Mouse (Mus musculus): ENCODE results near the gene Prr5. TPM values are rescaled to one million over a fixed set of nuclear protein-coding genes. Genes with fewer than 3 reads are reported as not detected.

The Prr5 gene
- total and polyA plus RNA-seq, 2 experiments from 2014 or later: 6.5 to 7.3 TPM

DNA sequence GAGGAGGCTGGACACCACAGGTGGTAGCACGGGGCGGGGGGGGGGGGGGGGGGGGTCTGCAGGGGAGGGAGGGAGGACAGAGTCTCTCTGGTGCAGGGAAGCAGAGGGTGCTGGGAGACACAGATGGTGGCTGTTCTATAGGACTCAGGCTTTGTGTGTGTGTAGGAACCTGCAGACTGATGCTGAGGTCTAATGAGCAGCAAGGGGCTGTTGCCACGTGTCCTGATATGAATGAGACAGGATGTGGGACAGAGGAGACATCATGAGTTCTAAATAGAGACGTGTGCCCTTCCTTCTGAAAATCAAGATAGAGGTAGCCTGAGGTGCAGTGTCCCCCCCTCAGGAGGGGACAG, 67.5 kb downstream of the Prr5 start:
- Histone ChIP-seq H3K27ac (ENCODE audit: low read depth) (no peak overlapping the region), H3K27me3 (ENCODE audit: control insufficient read depth, insufficient read depth, low read length) (no peaks in the 10 kb centered on the region), H3K4me3 (ENCODE audit: low read depth, low read length) (no peak overlapping the region), H3K9ac (replicated peaks; ENCODE audit: low read depth, low read length) (no peak overlapping the region), H3K36me3 (replicated peaks; ENCODE audit: control insufficient read depth, insufficient read depth, low read length) (no peaks in the 10 kb centered on the region), H3K4me2 (ENCODE audit: low read depth, low read length) (no peak overlapping the region), H3K4me1 (ENCODE audit: control insufficient read depth, insufficient read depth) (0 out of 2 replicates have a peak, but pooled peaks cover 3% of the 10 kb centered on the region), H3K9me3 (replicated peaks; ENCODE audit: control insufficient read depth, low read length) (no peaks in the 10 kb centered on the region)
- DNase-seq (ENCODE audit: low spot score) (no peak), ATAC-seq (ENCODE audit: insufficient read depth, low read depth) (no peak)
- 46% methylated on average over 2 of the region's 4 CpGs for WGBS
- TF ChIP-seq CTCF (IDR thresholded peaks at IDR 0.05; ENCODE audit: low read depth) (no peak), EP300 (IDR thresholded peaks at IDR 0.05; ENCODE audit: low read depth) (no peak)

DNA sequence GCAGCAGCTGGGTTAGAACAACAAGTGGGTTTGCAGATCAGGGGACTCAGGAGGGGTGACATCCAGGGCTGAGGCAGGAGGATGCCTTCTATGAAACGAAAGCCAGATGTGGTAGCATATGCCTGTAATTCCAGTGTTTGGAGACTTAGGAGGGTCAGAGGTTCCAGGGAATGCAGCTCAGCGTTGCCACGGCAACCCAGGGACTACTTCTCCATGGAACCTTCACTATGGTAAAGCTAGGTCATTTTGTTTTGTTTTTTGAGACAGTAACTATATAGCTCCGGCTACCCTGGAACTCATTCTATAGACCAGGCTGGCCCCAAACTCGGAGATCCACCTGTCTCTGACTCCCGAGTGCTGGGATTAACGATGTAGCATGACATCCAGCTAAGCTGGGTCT, 68.8 kb downstream of the Prr5 start:
- Histone ChIP-seq H3K27me3 (ENCODE audit: control insufficient read depth, insufficient read depth, low read length) (no peaks in the 10 kb centered on the region), H3K4me1 (ENCODE audit: control insufficient read depth, insufficient read depth) (no peaks in the 10 kb centered on the region), H3K9me3 (replicated peaks; ENCODE audit: control insufficient read depth, low read length) (no peaks in the 10 kb centered on the region), H3K4me3 (ENCODE audit: low read depth, low read length) (no peak overlapping the region), H3K9ac (replicated peaks; ENCODE audit: low read depth, low read length) (no peak overlapping the region), H3K27ac (ENCODE audit: low read depth) (no peak overlapping the region), H3K36me3 (replicated peaks; ENCODE audit: control insufficient read depth, insufficient read depth, low read length) (no peaks in the 10 kb centered on the region), H3K4me2 (ENCODE audit: low read depth, low read length) (no peak overlapping the region)
- ATAC-seq (ENCODE audit: insufficient read depth, low read depth) (no peak), DNase-seq (ENCODE audit: low spot score) (no peak)
- WGBS: 89% methylated on average over 7 of the region's 7 CpGs
- TF ChIP-seq CTCF (IDR thresholded peaks at IDR 0.05; ENCODE audit: low read depth) (no peak), EP300 (IDR thresholded peaks at IDR 0.05; ENCODE audit: low read depth) (no peak)

DNA sequence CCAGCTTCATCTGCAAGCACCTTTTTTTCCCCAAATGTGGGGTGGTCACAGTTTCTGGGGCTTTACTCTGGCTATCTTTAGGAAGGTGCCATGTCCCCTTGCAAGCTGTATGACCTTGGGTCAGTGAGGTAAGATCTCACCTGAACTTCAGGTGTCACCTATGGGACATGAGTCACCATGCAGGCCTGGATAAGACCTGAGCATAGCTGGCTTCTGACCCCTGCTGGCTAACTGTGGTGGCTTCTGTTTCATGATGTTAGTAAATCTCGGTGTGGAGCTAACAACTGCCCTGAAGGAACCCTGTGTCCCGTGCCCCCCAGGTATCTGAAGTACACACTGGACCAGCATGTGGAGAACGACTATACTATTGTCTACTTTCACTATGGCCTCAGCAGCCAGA, 72.2 kb downstream of the Prr5 start:
- no peak for DNase-seq (ENCODE audit: low spot score)
- ATAC-seq (ENCODE audit: insufficient read depth, low read depth): no peak
- H3K27ac ChIP-seq (ENCODE audit: low read depth): no peak overlapping the region
- 0 out of 2 replicates have a peak, but pooled peaks have one; percentile 15 for TF ChIP-seq CTCF (IDR thresholded peaks at IDR 0.05; ENCODE audit: low read depth)
- no peak for TF ChIP-seq EP300 (IDR thresholded peaks at IDR 0.05; ENCODE audit: low read depth)
- H3K36me3 ChIP-seq (replicated peaks; ENCODE audit: control insufficient read depth, insufficient read depth, low read length): no peaks in the 10 kb centered on the region
- peaks cover 9% of the 10 kb centered on the region; the same call in 1 of the 2 replicates for H3K4me1 ChIP-seq (ENCODE audit: control insufficient read depth, insufficient read depth)
- no peak overlapping the region for H3K4me2 ChIP-seq (ENCODE audit: low read depth, low read length)
- H3K27me3 ChIP-seq (ENCODE audit: control insufficient read depth, insufficient read depth, low read length): no peaks in the 10 kb centered on the region
- H3K9ac ChIP-seq (replicated peaks; ENCODE audit: low read depth, low read length): no peak overlapping the region
- 72% methylated on average over 3 of the region's 3 CpGs for WGBS
- no peak overlapping the region for H3K4me3 ChIP-seq (ENCODE audit: low read depth, low read length)
- H3K9me3 ChIP-seq (replicated peaks; ENCODE audit: control insufficient read depth, low read length): no peaks in the 10 kb centered on the region

DNA sequence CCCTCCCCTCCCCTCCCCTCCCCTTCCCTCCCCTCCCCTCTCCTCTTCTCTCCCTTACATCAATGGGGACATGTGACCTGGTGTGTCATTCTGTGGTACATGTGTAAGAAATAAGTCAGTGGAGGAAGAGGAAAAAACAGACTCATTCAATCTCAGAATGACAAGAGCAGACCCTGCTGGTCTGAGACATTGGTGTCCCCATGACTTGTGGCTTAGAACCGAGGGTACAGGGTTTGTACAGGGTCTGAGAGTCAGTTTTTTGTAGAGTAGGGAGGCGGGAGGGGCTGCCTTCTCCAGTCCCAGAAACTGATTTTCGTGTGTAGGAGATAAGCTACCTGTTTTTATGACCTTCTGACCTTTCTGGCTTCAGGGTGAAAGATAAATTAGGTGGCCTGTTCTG, 73.9 kb downstream of the Prr5 start:
- H3K9me3 ChIP-seq (replicated peaks; ENCODE audit: control insufficient read depth, low read length): no peaks in the 10 kb centered on the region
- ATAC-seq (ENCODE audit: insufficient read depth, low read depth) (no peak), DNase-seq (ENCODE audit: low spot score) (no peak)
- peaks cover 9% of the 10 kb centered on the region; the same call in 1 of the 2 replicates for H3K4me1 ChIP-seq (ENCODE audit: control insufficient read depth, insufficient read depth)
- no peaks in the 10 kb centered on the region for H3K36me3 ChIP-seq (replicated peaks; ENCODE audit: control insufficient read depth, insufficient read depth, low read length)
- no peak overlapping the region for H3K4me2 ChIP-seq (ENCODE audit: low read depth, low read length)
- H3K4me3 ChIP-seq (ENCODE audit: low read depth, low read length): no peak overlapping the region
- TF ChIP-seq CTCF (IDR thresholded peaks at IDR 0.05; ENCODE audit: low read depth) (no peak), EP300 (IDR thresholded peaks at IDR 0.05; ENCODE audit: low read depth) (no peak)
- H3K9ac ChIP-seq (replicated peaks; ENCODE audit: low read depth, low read length): no peak overlapping the region
- no peaks in the 10 kb centered on the region for H3K27me3 ChIP-seq (ENCODE audit: control insufficient read depth, insufficient read depth, low read length)
- no peak overlapping the region for H3K27ac ChIP-seq (ENCODE audit: low read depth)
- 24% methylated on average over 3 of the region's 3 CpGs for WGBS

DNA sequence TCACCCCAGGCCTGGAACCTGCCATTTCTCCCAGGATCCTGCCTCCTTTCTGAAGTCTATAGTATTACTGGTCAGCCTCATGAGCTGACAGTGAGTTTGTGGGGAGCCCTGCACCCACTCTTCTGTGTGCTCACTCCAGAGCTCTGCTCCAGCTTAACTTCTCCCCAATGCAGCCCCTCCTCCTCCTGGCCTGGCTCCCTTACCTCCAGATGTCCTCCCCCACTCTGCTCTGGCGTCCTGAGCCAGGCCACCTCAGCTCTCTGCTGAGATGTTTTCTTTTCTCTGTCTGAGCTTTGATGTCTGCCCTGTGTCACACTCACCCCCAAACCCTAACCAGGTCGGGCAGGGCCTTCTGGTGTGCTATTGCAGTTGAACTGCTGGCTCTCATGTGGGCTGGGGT, 74.9 kb downstream of the Prr5 start:
- H3K4me2 ChIP-seq (ENCODE audit: low read depth, low read length): no peak overlapping the region
- ATAC-seq (ENCODE audit: insufficient read depth, low read depth): no peak
- H3K27ac ChIP-seq (ENCODE audit: low read depth): no peak overlapping the region
- H3K9ac ChIP-seq (replicated peaks; ENCODE audit: low read depth, low read length): no peak overlapping the region
- H3K27me3 ChIP-seq (ENCODE audit: control insufficient read depth, insufficient read depth, low read length): no peaks in the 10 kb centered on the region
- TF ChIP-seq CTCF (IDR thresholded peaks at IDR 0.05; ENCODE audit: low read depth) (no peak), EP300 (IDR thresholded peaks at IDR 0.05; ENCODE audit: low read depth) (no peak)
- no peak overlapping the region for H3K4me3 ChIP-seq (ENCODE audit: low read depth, low read length)
- H3K4me1 ChIP-seq (ENCODE audit: control insufficient read depth, insufficient read depth): peaks cover 9% of the 10 kb centered on the region; the same call in 1 of the 2 replicates
- no peaks in the 10 kb centered on the region for H3K36me3 ChIP-seq (replicated peaks; ENCODE audit: control insufficient read depth, insufficient read depth, low read length)
- 28% methylated on average over 2 of the region's 2 CpGs for WGBS
- no peaks in the 10 kb centered on the region for H3K9me3 ChIP-seq (replicated peaks; ENCODE audit: control insufficient read depth, low read length)
- no peak for DNase-seq (ENCODE audit: low spot score)

DNA sequence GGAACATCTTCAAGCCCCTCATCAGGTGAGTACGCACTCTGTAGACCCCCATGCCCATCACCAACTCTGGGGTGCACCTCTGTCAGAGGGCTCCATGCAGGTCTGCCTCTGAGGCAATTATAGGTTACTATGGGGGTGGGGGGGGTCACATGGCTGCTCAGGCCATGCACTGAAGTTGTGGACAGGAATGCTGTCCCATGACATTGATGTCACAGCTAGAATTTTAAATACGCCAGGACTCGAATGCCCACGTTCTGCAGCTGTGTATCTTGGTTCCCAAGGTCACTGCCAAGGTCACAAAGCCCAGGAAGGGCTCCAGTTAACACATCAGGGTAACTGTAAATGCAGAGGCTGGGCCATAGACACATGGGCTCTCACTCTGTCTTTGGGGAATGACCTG, 76.4 kb downstream of the Prr5 start:
- DNase-seq (ENCODE audit: low spot score) (peak; percentile 18), ATAC-seq (ENCODE audit: insufficient read depth, low read depth) (peak; percentile 76)
- H3K27ac ChIP-seq (ENCODE audit: low read depth): no peak overlapping the region
- no peaks in the 10 kb centered on the region for H3K27me3 ChIP-seq (ENCODE audit: control insufficient read depth, insufficient read depth, low read length)
- no peak overlapping the region for H3K4me3 ChIP-seq (ENCODE audit: low read depth, low read length)
- no peak overlapping the region for H3K9ac ChIP-seq (replicated peaks; ENCODE audit: low read depth, low read length)
- no peaks in the 10 kb centered on the region for H3K9me3 ChIP-seq (replicated peaks; ENCODE audit: control insufficient read depth, low read length)
- H3K4me1 ChIP-seq (ENCODE audit: control insufficient read depth, insufficient read depth): peaks cover 9% of the 10 kb centered on the region; the same call in 1 of the 2 replicates
- peak; percentile 74; the same call in 1 of the 2 replicates for TF ChIP-seq EP300 (IDR thresholded peaks at IDR 0.05; ENCODE audit: low read depth)
- TF ChIP-seq CTCF (IDR thresholded peaks at IDR 0.05; ENCODE audit: low read depth): no peak
- no peaks in the 10 kb centered on the region for H3K36me3 ChIP-seq (replicated peaks; ENCODE audit: control insufficient read depth, insufficient read depth, low read length)
- WGBS: 50% methylated on average over 4 of the region's 4 CpGs
- no peak overlapping the region for H3K4me2 ChIP-seq (ENCODE audit: low read depth, low read length)

Other genes with a start within 250 kb of the Prr5 start
- 0.23 and 0.46 TPM in 2 replicates for gene Shisal1, start 222.5 kb upstream of the Prr5 start, total RNA-seq (2014; rRNA removed; ENCODE audit: low replicate concordance)
- 0.08 and 0.18 TPM in 2 replicates for gene Shisal1, start 222.5 kb upstream of the Prr5 start, polyA plus RNA-seq (2015; fragmentation: Nextera tagmentation; extraction: Ambion mirVana)
- gene Rtl6, start 111.8 kb upstream of the Prr5 start, total RNA-seq (2014; rRNA removed; ENCODE audit: low replicate concordance): 6.0 and 9.6 TPM in 2 replicates
- 5.2 and 5.5 TPM in 2 replicates for gene Rtl6, start 111.8 kb upstream of the Prr5 start, polyA plus RNA-seq (2015; fragmentation: Nextera tagmentation; extraction: Ambion mirVana)
- gene Arhgap8, start 50.4 kb downstream of the Prr5 start, total RNA-seq (2014; rRNA removed; ENCODE audit: low replicate concordance): 3.7 TPM in 1 of 2 replicates, not detected in the other
- gene Arhgap8, start 50.4 kb downstream of the Prr5 start, polyA plus RNA-seq (2015; fragmentation: Nextera tagmentation; extraction: Ambion mirVana): 1.2 and 1.3 TPM in 2 replicates
- gene Phf21b, start 186.4 kb downstream of the Prr5 start, total RNA-seq (2014; rRNA removed; ENCODE audit: low replicate concordance): 0.04 and 0.19 TPM in 2 replicates
- gene Phf21b, start 186.4 kb downstream of the Prr5 start, polyA plus RNA-seq (2015; fragmentation: Nextera tagmentation; extraction: Ambion mirVana): 0.05 TPM in 2 replicates